Mouse (Mus musculus) neural tube, embryonic 11.5 days (tissue): Measurements from ENCODE around the gene D11Wsu47e. TPM values are rescaled to one million over a fixed set of nuclear protein-coding genes. Genes with fewer than 3 reads are reported as not detected.

Experiments used
- ATAC-seq: fragments of 200-750 bp; cut with Nextera tagmentation; 2 replicates; pipeline ENCODE4 v1.8.0; 2017; ENCODE audit warnings: moderate number of reproducible peaks, mild to moderate bottlenecking, moderate TSS enrichment, moderate library complexity; ENCODE audit not compliant: insufficient read depth, low FRiP score, low TSS enrichment
- DNase-seq: peaks from one replicate; pipeline ENCODE4 v3.0.0-alpha.2; 2015; ENCODE audit warnings: low spot score
- H3K27ac ChIP-seq: fragments of 300-500 bp; sonication (generic); 2 replicates; pipeline ENCODE4 v1.5.1; 2014; ENCODE audit warnings: low read depth, mild to moderate bottlenecking, low read length
- H3K27me3 ChIP-seq: fragments of 300-500 bp; sonication (generic); 2 replicates; pipeline ENCODE4 v1.6.1; 2014; ENCODE audit warnings: mild to moderate bottlenecking, low read length, mixed read lengths; ENCODE audit not compliant: control insufficient read depth, insufficient read depth
- H3K36me3 ChIP-seq: fragments of 300-500 bp; sonication (generic); 2 replicates; pipeline ENCODE4 v1.6.1; 2014; ENCODE audit warnings: mild to moderate bottlenecking, low read length, moderate library complexity, mixed read lengths; ENCODE audit not compliant: control insufficient read depth, insufficient read depth
- H3K4me1 ChIP-seq: fragments of 300-500 bp; sonication (generic); 2 replicates; pipeline ENCODE4 v1.6.1; 2014; ENCODE audit warnings: low read length, mixed read lengths; ENCODE audit not compliant: control insufficient read depth, insufficient read depth
- H3K4me2 ChIP-seq: fragments of 300-500 bp; sonication (generic); 2 replicates; pipeline ENCODE4 v1.6.1; 2014; ENCODE audit warnings: low read depth, mild to moderate bottlenecking, moderate library complexity
- H3K4me3 ChIP-seq: fragments of 300-500 bp; sonication (generic); 2 replicates; pipeline ENCODE4 v1.5.1; 2014; ENCODE audit warnings: low read depth, low read length
- H3K9ac ChIP-seq: fragments of 300-500 bp; sonication (generic); 2 replicates; pipeline ENCODE4 v1.6.1; 2014; ENCODE audit warnings: mild to moderate bottlenecking, low read length
- H3K9me3 ChIP-seq: fragments of 300-500 bp; sonication (generic); 2 replicates; pipeline ENCODE4 v1.6.1; 2016; ENCODE audit warnings: low read length; ENCODE audit not compliant: control insufficient read depth
- WGBS: fragments of 180-500 bp; shearing (Covaris S2); extraction: QIAGEN DNeasy Blood & Tissue Kit; methylation state at CpG from one replicate; pipeline ENCODE4 v1.1.7; 2014; 5-methylcytosine and 5-hydroxymethylcytosine counted together
- polyA plus RNA-seq: library from polyadenylated mRNA; unstranded; fragments of >200 nt; fragmentation: Nextera tagmentation; extraction: Ambion mirVana; gene quantifications from 2 replicates; pipeline ENCODE4 v1.2.1, GENCODE M21; 2014

The D11Wsu47e gene
- polyA plus RNA-seq, 1 experiment from 2014 or later, result 25.5 TPM

DNA sequence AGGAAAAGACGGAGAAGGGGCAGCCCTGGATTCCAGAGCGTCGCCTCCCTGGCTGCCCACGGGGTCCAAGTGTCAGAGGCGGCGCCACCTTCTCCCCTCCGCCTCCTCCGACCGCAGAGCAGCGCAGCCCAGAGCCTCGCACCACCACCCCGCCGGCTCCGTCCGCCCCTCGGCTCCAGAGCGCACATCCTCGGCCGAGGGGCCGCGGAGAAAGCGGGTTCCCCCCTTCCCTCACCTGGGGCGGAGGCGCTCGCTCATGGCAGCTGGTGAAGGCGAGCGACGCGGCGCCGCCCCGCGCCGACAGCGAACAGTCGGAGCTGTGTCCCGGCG, 620 bp upstream of the D11Wsu47e start:
- under 1% methylated on average over 35 of the region's 38 CpGs for WGBS
- peak; percentile 73 for ATAC-seq
- peak overlapping the region; percentile 91 for H3K4me3 ChIP-seq

DNA sequence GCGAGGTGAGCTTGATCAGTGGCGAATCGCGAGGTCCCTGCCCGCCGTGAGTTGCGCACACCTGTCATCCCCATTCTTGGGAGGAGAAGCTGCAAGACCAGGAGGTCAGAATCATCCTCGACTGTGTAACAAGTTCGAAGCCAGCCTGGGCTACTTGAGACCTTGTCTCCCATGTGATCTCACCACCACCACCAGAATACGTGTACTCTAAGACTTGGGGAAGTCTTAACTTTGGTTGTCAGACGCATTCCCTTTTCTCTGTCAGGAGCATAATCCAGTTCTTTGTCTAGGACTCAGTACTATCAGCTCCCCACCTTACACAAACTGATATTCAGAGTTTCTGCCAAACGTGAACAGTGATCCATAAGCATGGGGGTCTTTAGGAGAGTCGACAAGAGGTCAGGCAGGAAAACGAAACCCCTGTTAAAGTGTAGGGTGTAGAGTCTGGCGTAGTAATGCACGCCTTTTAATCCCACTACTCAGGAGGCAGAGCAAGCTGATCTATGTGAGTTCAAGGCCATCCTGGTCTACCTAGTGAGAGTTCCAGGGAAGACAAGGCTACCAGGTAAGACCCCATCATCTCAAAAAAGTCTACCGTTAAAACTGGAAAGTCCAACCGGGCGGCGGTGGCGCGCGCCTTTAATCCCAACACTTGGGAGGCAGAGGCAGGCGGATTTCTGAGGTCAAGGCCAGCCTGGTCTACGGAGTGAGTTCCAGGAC, 655 bp downstream of the D11Wsu47e start:
- H3K4me2 ChIP-seq, result peak overlapping the region; percentile 86
- ATAC-seq (no peak), DNase-seq (no peak)
- H3K27ac ChIP-seq, result no peak overlapping the region
- H3K9ac ChIP-seq, result peak overlapping the region; percentile 87
- no peaks in the 10 kb centered on the region for H3K9me3 ChIP-seq
- H3K27me3 ChIP-seq, result no peaks in the 10 kb centered on the region
- H3K36me3 ChIP-seq, result peaks cover 8% of the 10 kb centered on the region
- WGBS, result 44% methylated on average over 25 of the region's 25 CpGs
- peak overlapping the region; percentile 91 for H3K4me3 ChIP-seq
- H3K4me1 ChIP-seq, result peaks cover 14% of the 10 kb centered on the region

More for the DNA sequence above, 620 bp upstream of the D11Wsu47e start:
- Histone ChIP-seq H3K4me2 (peak overlapping the region; percentile 86), H3K36me3 (peaks cover under 1% of the 10 kb centered on the region), H3K9ac (peak overlapping the region; percentile 87), H3K9me3 (no peaks in the 10 kb centered on the region), H3K4me1 (peaks cover 14% of the 10 kb centered on the region), H3K27me3 (no peaks in the 10 kb centered on the region), H3K27ac (peak overlapping the region; percentile 95)
- DNase-seq, result no peak

DNA sequence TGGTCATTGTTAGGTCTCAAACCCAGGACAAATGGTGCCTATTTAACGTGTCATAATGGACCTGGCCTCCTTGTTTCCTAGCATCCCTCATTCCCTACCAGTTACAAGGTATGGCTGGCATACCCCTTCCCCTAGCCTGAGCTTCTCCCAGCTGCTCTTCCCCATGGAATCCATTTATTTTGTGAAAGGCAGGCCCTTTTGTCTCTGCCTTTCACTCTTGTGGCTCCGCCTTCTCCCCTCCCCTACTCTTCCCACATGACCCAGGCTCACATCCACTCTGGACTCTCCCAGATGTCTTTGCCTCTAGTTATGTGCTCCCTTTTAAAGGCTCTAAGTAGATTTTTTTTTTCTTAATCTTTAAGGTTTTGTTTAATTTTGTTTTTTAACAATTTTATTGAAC, 2.8 kb downstream of the D11Wsu47e start:
- no peaks in the 10 kb centered on the region for H3K27me3 ChIP-seq
- ATAC-seq (peak; percentile 28; the same call in 1 of the 2 replicates), DNase-seq (peak; percentile 68)
- H3K36me3 ChIP-seq, result peaks cover 8% of the 10 kb centered on the region
- H3K4me1 ChIP-seq, result peaks cover 12% of the 10 kb centered on the region
- H3K4me3 ChIP-seq, result no peak overlapping the region
- H3K27ac ChIP-seq, result peak overlapping the region; percentile 65
- no peak overlapping the region for H3K4me2 ChIP-seq
- H3K9me3 ChIP-seq, result no peaks in the 10 kb centered on the region
- WGBS, result 49% methylated on average over 2 of the region's 2 CpGs
- H3K9ac ChIP-seq, result no peak overlapping the region

DNA sequence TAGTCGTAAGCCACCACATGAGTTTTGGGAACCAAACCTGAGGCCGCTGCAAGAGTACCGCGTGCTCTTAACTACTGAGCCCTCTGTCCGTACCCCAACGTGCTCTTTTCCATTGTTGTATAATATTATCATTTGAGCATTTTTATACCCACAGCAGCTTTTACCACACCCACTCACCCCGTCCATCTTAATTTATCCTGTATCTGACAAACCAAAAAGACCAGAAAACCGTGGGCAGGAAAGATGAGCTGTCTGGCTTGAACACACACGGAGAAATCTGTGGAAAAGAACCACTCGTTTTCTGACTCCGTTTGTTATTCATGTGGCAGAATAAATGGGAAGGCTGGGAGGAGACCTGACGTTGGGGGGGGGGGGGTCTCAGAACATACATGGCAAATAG, 6.3 kb downstream of the D11Wsu47e start:
- Histone ChIP-seq H3K9ac (no peak overlapping the region), H3K36me3 (peaks cover 20% of the 10 kb centered on the region), H3K9me3 (no peaks in the 10 kb centered on the region), H3K4me1 (peaks cover 6% of the 10 kb centered on the region), H3K27ac (no peak overlapping the region), H3K27me3 (no peaks in the 10 kb centered on the region), H3K4me3 (no peak overlapping the region), H3K4me2 (no peak overlapping the region)
- 94% methylated on average over 12 of the region's 12 CpGs for WGBS
- ATAC-seq, result no peak
- no peak for DNase-seq

DNA sequence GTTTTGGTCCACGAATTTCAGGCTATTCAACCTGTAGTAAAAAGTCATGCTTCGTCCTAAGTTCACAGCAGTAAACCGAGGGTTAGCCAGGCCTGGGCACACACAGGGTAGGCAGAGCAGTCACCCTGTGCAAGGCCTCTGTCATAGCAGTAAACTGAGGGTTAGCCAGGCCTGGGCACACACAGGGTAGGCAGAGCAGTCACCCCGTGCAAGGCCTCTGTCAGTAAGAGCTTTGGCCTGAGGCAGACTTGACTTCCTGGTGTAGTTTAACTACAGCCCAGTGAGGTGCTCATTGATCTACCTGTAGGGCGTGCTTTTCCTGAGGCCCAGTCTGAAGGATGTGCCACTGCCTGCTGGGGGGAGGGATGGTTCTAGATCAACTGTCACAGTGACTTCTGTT, 7.1 kb downstream of the D11Wsu47e start:
- DNase-seq, result no peak
- H3K9ac ChIP-seq, result no peak overlapping the region
- no peak overlapping the region for H3K4me2 ChIP-seq
- WGBS, result 90% methylated on average over 5 of the region's 5 CpGs
- no peak for ATAC-seq
- H3K9me3 ChIP-seq, result no peaks in the 10 kb centered on the region
- no peak overlapping the region for H3K27ac ChIP-seq
- H3K27me3 ChIP-seq, result no peaks in the 10 kb centered on the region
- H3K4me3 ChIP-seq, result no peak overlapping the region
- peaks cover 6% of the 10 kb centered on the region for H3K4me1 ChIP-seq
- H3K36me3 ChIP-seq, result peaks cover 21% of the 10 kb centered on the region

DNA sequence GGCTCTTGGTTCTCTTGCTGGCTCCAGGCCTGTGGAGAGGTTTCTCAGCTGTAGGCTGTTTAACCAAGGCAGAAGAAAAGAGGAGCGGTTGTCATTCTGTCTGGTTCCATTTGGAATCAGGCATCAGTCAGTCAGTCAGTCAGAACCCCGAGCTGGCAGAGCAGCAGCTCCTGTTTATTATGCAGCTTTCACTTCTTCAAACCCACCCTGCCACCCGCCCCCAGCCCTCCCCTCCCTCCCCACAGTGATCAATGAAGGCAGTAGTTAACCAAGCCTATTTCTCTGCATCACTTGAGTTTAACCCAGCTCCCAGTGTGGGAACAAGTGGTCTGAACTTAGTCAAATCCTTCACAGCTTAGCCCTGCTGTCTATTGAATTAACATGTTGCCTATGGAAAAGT, 7.6 kb downstream of the D11Wsu47e start:
- Histone ChIP-seq H3K9ac (no peak overlapping the region), H3K27me3 (no peaks in the 10 kb centered on the region), H3K36me3 (peaks cover 21% of the 10 kb centered on the region), H3K27ac (no peak overlapping the region), H3K4me2 (no peak overlapping the region), H3K9me3 (no peaks in the 10 kb centered on the region), H3K4me1 (peaks cover 3% of the 10 kb centered on the region), H3K4me3 (no peak overlapping the region)
- WGBS, result 76% methylated on average over 3 of the region's 3 CpGs
- ATAC-seq (no peak), DNase-seq (no peak)

DNA sequence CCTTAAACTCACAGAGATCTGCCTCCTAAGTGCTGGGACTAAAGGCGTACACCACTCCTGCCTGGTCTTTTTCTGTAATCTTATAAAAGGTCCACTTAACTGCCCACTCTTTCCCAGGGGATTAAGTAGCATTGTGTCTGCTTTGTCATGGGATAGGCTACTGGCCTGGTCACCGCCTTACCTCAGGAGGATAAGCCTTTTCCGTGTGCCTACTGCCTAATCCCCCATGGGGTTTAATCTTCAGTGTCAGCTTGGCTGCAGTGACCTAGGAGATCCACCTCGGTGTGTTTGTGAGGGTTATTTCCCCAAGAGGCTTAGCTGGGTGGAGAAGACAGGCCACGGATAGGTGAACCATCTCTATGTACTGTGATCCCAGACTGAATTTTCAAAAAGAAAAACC, 13.4 kb downstream of the D11Wsu47e start:
- no peak overlapping the region for H3K27ac ChIP-seq
- H3K4me3 ChIP-seq, result no peak overlapping the region
- H3K27me3 ChIP-seq, result no peaks in the 10 kb centered on the region
- 82% methylated on average over 5 of the region's 5 CpGs for WGBS
- no peaks in the 10 kb centered on the region for H3K4me1 ChIP-seq
- no peak overlapping the region for H3K4me2 ChIP-seq
- ATAC-seq (no peak), DNase-seq (no peak)
- no peaks in the 10 kb centered on the region for H3K9me3 ChIP-seq
- H3K9ac ChIP-seq, result no peak overlapping the region
- H3K36me3 ChIP-seq, result peaks cover 12% of the 10 kb centered on the region

DNA sequence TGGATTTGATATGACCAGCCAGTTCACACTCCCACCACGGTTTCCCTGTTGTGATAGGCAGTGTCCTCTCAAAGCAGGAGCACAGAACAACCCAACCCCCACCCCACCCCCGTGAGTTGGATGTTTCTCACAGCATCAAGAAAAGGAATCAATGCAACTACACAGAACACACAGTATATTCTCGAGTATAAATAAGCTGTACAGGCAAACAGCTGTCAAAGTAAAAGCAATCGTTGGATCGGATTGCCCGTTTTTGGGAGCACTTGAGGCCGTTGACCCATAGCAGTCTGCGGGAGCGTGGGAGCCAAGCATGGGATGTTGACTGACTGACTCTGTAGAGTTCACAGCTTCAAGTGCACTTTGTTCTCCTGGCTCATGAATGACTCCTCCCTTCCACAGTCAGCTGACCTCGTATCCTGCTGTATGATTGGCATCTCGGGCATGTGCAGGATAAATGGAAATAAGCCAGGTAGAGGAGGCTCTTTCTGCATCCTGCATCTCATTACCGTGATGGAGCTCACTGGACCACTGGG, 13.9 kb downstream of the D11Wsu47e start:
- Histone ChIP-seq H3K27me3 (no peaks in the 10 kb centered on the region), H3K36me3 (peaks cover 12% of the 10 kb centered on the region), H3K9me3 (no peaks in the 10 kb centered on the region), H3K4me1 (no peaks in the 10 kb centered on the region), H3K4me2 (no peak overlapping the region), H3K27ac (no peak overlapping the region), H3K4me3 (no peak overlapping the region), H3K9ac (no peak overlapping the region)
- 81% methylated on average over 12 of the region's 12 CpGs for WGBS
- DNase-seq (no peak), ATAC-seq (no peak)

DNA sequence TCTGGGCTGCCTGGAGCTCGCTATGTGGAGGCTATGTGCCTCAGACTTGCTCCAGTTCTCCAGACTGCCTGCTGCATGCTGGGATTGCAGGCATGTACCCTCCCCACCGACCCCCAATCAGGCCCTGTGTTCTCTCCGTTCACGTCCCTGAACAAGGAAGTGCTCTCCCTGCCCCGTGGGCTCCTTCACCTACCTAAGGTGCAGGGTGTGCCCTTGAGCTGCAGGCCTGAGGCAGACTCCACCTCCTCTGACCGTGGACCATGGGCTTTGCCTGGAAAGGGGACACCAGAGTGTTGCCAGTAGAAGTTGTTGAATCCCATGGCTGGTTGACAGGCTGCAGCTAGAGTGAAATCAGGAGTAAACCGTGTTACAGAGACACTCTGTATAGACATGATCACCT, 15.4 kb downstream of the D11Wsu47e start:
- H3K4me1 ChIP-seq, result no peaks in the 10 kb centered on the region
- WGBS, result 88% methylated on average over 7 of the region's 7 CpGs
- no peak overlapping the region for H3K4me2 ChIP-seq
- no peak overlapping the region for H3K9ac ChIP-seq
- no peak overlapping the region for H3K4me3 ChIP-seq
- H3K9me3 ChIP-seq, result no peaks in the 10 kb centered on the region
- H3K27me3 ChIP-seq, result no peaks in the 10 kb centered on the region
- H3K27ac ChIP-seq, result no peak overlapping the region
- H3K36me3 ChIP-seq, result peaks cover 9% of the 10 kb centered on the region
- DNase-seq (no peak), ATAC-seq (no peak)
